Mouse (Mus musculus) left cerebral cortex, adult 18-20 months (tissue): ENCODE results near the gene Tmem54. TPM values are rescaled to one million over a fixed set of nuclear protein-coding genes. Genes with fewer than 3 reads are reported as not detected.

Experiments used
- DNase-seq, 2 experiments: peaks; one replicate each; pipeline ENCODE4 v3.0.0; 2021 to 2022; ENCODE audit warnings: low spot score in 2 of 2, mixed read lengths in 1 of 2
- total RNA-seq, 2 experiments: library from RNA; stranded (reverse); gene quantifications; 2 replicates each; pipeline ENCODE4 v1.2.3; 2021

Gene Tmem54
- total RNA-seq, 2 experiments from 2014 or later: not detected

DNA sequence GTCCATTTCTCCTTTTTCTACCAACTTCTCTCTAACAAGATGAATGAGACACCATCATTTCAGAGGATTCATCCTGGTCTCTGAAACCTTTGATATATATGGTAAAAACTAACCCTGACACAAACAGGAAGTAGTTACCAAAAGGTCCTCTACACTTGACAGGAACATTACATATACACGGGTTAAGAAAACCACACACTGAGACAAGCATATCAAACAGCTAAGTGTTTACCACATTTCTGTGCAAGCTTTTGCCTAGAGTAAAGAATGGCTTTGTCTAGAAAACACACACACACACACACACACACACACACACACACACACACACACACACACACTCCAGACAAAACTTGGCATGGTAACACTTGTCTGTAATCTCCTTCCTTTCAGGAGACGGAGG lies 41.0 kb downstream of the Tmem54 start:
- DNase-seq: no peak

- DNase-seq: no peak
Measured at GRCm38 (mm10) chr4:129147552-129148103, 42.3 kb downstream of the Tmem54 start.

DNA sequence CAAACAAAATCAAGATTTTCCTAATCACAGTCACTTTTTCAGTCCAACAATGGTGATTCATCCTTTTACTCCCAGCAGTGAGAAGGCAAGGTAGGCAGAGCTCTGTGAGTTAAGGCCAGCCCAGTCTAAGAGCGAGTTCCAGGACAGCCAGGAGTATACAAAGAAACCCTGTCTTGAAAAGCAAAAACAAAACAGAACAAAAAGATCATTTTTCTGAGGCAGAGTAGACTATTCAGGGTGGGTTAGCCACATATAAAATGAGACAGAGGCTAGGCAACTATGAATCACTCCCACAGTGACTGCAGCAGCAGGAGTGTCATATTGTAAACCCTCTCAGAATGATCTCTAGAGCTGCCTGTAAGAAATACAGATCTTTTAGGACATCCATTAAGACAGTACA lies 44.0 kb downstream of the Tmem54 start:
- no peak for DNase-seq

DNA sequence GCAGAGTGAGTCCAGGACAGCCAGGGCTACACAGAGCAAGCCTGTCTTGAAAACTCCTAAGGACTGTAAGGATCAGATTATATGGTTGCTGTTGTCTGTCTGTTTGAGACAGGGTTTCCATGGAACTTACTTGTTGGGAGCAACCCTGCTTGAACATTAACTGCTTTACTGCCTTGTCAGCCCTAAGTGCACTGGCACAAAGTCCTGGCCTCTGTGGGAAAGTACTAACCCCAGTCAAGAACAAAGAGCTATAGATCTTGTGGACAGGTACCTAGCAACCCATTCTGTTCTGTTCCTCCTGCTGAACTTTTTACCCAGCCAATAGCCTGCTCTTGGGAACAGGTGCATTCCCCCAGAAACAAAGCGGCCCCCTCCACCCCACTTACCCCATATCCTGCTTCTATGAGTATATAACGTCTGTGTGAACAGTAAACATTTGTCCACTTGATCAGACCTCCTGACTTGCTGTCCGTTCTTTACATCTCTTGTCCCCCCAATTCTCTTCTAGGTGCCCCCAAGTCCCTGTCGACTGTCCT lies 46.0 kb downstream of the Tmem54 start:
- no peak for DNase-seq

DNA sequence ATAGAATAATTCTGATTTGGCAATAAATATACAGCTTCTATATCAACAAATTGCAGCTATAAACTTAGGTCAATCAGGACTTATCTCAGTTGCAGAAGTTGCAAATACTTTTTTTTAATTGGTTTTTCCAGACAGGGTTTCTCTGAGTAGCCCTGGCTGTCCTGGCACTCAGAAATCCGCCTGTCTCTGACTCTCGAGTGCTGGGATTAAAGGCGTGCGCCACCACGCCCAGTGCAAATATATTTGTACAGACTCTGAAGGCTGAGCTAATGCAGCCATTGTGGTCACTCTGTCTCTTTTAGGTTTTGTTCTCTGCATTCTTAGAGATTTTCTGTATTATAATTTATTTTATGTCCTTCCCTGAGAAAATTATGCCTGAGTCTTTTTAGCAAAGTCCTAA lies 52.2 kb downstream of the Tmem54 start:
- no peak for DNase-seq

DNA sequence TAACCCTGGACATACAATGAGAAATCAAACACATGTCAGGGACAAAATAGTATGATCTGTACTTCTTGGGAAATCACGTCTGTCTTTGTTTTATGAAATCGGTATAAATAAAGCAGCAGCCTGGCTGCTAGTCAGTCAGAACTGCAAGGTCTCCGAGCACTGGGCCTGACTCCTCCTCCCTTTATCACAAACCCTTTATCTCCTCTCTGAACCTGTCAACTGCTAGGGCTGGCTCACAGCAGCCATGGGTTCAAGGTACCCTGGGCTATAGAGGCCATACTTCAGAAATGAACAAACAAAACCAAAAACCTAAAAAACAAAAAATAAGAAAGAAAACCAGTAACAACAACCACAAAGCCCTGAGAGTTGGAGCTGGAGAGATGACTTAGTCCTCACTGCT lies 53.2 kb downstream of the Tmem54 start:
- no peak for DNase-seq

DNA sequence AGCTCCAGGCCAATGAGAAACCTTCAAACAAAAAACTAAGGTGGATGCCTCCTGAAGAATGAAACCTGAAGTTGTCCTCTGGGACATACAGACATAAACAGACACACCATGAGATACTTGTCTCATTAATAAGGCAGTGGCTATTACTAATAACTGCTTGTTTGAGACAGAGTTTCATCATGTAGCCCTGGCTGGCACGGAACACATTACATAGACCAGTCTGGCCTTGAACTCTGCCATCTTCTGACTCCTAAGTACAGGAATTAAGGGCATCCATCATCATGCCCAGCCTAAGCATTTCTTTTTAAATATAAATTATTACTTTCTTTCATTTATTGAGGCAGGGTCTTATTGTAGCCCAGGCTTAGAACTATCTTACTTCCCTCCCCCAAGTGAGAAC lies 55.7 kb downstream of the Tmem54 start:
- no peak for DNase-seq

Other genes with a start within 250 kb of the Tmem54 start
- gene Trim62, start 222.0 kb upstream of the Tmem54 start, total RNA-seq: 10 to 100 TPM; 17.8 to 19.1 TPM
- gene Azin2, start 143.1 kb upstream of the Tmem54 start, total RNA-seq: 10 to 100 TPM; 45.4 to 47.6 TPM
- gene Ak2, start 113.6 kb upstream of the Tmem54 start, total RNA-seq: 10 to 100 TPM; 24.3 to 27.2 TPM
- gene Rnf19b, start 47.3 kb upstream of the Tmem54 start, total RNA-seq: 10 to 100 TPM; 54.7 to 59.3 TPM
- 100 to 1,000 TPM; 684 to 738 TPM for gene Hpca, start 16.5 kb downstream of the Tmem54 start, total RNA-seq
- gene Fndc5, start 31.5 kb downstream of the Tmem54 start, total RNA-seq: 10 to 100 TPM; 55.0 to 63.3 TPM
- gene S100pbp, start 84.2 kb downstream of the Tmem54 start, total RNA-seq: 10 to 100 TPM; 37.1 to 38.3 TPM
- 100 to 1,000 TPM in 1 of 2 experiments, 10 to 100 TPM in 1; 83.9 to 102 TPM for gene Yars, start 84.2 kb downstream of the Tmem54 start, total RNA-seq
- gene C77080, start 155.9 kb downstream of the Tmem54 start, total RNA-seq: 10 to 100 TPM; 23.1 to 24.0 TPM
- gene Sync, start 182.1 kb downstream of the Tmem54 start, total RNA-seq: 1 to 10 TPM; 1.9 to 2.5 TPM
- gene Rbbp4, start 229.8 kb downstream of the Tmem54 start, total RNA-seq: 100 to 1,000 TPM; 122 to 129 TPM
- 10 to 100 TPM; 28.5 to 31.9 TPM for gene Zbtb8os, start 230.1 kb downstream of the Tmem54 start, total RNA-seq